Mouse (Mus musculus): Measurements from ENCODE around the gene Wasf2. TPM values are rescaled to one million over a fixed set of nuclear protein-coding genes. Genes with fewer than 3 reads are reported as not detected.

Wasf2 gene
- polyA plus RNA-seq, 1 experiment: 62.0 TPM

DNA sequence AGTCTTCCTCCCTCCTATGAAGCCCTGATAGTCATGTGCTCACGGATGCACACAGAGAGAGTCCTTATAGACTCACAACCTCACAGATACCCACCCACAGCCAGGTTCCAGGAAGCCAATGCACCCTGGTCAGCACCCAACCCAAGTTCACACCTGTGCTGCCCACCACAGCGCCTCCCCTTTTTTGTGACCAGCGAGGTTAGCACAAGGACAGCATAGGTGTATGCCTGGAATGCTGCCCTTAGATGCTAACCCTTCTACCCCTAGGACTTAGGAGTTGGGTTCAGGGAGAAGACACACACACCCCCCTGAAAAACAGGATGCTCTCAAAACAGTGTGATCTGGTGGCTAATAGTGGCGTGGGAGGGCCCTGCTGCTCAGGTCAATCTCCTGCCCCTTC is 40.5 kb upstream of the Wasf2 start:
- Histone ChIP-seq H3K4me2 (ENCODE audit: low read depth) (no peak overlapping the region), H3K27me3 (ENCODE audit: control insufficient read depth, insufficient read depth, insufficient read length) (no peaks in the 10 kb centered on the region), H3ac (ENCODE audit: control insufficient read depth, insufficient read length) (no peak overlapping the region), H3K4me3 (no peak overlapping the region), H3K79me2 (ENCODE audit: control insufficient read depth, insufficient read depth) (no peaks in the 10 kb centered on the region), H3K36me3 (ENCODE audit: control insufficient read depth, insufficient read depth) (no peaks in the 10 kb centered on the region)
- TF ChIP-seq TCF3 (IDR thresholded peaks at IDR 0.05; ENCODE audit: insufficient read length, low read depth): no peak
- no peak for TF ChIP-seq TCF12 (IDR thresholded peaks at IDR 0.05; ENCODE audit: insufficient read depth, poor library complexity, severe bottlenecking)
- no peak for TF ChIP-seq POLR2AphosphoS2 (IDR thresholded peaks at IDR 0.05; ENCODE audit: insufficient read length, low read depth)
- TF ChIP-seq MYOG (IDR thresholded peaks at IDR 0.05; ENCODE audit: control insufficient read depth in 1 of 3, insufficient read depth in 1 of 3, insufficient read length in 2 of 3, low read depth in 2 of 3): no peak
- no peak for TF ChIP-seq USF1 (IDR thresholded peaks at IDR 0.05; ENCODE audit: low read depth)
- no peak for TF ChIP-seq MAX (IDR thresholded peaks at IDR 0.05; ENCODE audit: low read depth)
- no peak for TF ChIP-seq E2F4 (IDR thresholded peaks at IDR 0.05; ENCODE audit: insufficient read depth)
- no peak for TF ChIP-seq CEBPB (IDR thresholded peaks at IDR 0.05; ENCODE audit: insufficient read depth, poor library complexity, severe bottlenecking)
- no peak for TF ChIP-seq REST (IDR thresholded peaks at IDR 0.05; ENCODE audit: insufficient read depth, insufficient read length)
- TF ChIP-seq MYOD1 (IDR thresholded peaks at IDR 0.05; ENCODE audit: control insufficient read depth in 1 of 3, insufficient read length in 2 of 3, low read depth in 2 of 3): no peak
- TF ChIP-seq SRF (IDR thresholded peaks at IDR 0.05; ENCODE audit: control insufficient read depth, insufficient read length, low read depth): no peak
- no peak for TF ChIP-seq POLR2A (IDR thresholded peaks at IDR 0.05; ENCODE audit: insufficient read length, low read depth)

DNA sequence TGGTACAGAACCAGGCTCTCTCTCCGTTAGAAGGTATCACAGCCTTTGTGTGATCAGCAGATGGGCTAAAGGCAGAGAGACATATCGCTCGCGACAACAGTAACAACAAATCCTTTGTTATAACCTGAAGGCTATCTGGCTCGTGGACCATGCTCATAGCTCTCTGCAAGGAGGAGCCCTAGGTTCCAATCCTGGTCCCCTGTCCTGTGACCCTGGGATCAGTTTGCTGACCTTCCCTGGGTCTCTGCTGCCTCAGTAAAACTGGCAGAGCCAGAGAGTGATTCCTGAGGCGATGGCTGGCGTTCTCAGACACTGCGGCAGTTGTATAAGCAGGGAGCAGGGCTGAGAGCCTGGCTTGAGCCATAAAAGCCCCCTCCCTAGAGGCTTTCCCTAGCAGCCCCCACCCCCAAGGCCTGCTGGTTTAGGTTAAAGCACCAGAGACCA is 40.0 kb upstream of the Wasf2 start:
- Histone ChIP-seq H3K36me3 (ENCODE audit: control insufficient read depth, insufficient read depth) (no peaks in the 10 kb centered on the region), H3K27me3 (ENCODE audit: control insufficient read depth, insufficient read depth, insufficient read length) (no peaks in the 10 kb centered on the region), H3K79me2 (ENCODE audit: control insufficient read depth, insufficient read depth) (no peaks in the 10 kb centered on the region), H3K4me3 (no peak overlapping the region), H3K4me2 (ENCODE audit: low read depth) (no peak overlapping the region), H3ac (ENCODE audit: control insufficient read depth, insufficient read length) (no peak overlapping the region)
- TF ChIP-seq E2F4 (IDR thresholded peaks at IDR 0.05; ENCODE audit: insufficient read depth) (no peak), MYOD1 (IDR thresholded peaks at IDR 0.05; ENCODE audit: control insufficient read depth in 1 of 3, insufficient read length in 2 of 3, low read depth in 2 of 3) (no peak), CEBPB (IDR thresholded peaks at IDR 0.05; ENCODE audit: insufficient read depth, poor library complexity, severe bottlenecking) (no peak), USF1 (IDR thresholded peaks at IDR 0.05; ENCODE audit: low read depth) (no peak), POLR2A (IDR thresholded peaks at IDR 0.05; ENCODE audit: insufficient read length, low read depth) (no peak), TCF12 (IDR thresholded peaks at IDR 0.05; ENCODE audit: insufficient read depth, poor library complexity, severe bottlenecking) (no peak), POLR2AphosphoS2 (IDR thresholded peaks at IDR 0.05; ENCODE audit: insufficient read length, low read depth) (no peak), SRF (IDR thresholded peaks at IDR 0.05; ENCODE audit: control insufficient read depth, insufficient read length, low read depth) (no peak)

DNA sequence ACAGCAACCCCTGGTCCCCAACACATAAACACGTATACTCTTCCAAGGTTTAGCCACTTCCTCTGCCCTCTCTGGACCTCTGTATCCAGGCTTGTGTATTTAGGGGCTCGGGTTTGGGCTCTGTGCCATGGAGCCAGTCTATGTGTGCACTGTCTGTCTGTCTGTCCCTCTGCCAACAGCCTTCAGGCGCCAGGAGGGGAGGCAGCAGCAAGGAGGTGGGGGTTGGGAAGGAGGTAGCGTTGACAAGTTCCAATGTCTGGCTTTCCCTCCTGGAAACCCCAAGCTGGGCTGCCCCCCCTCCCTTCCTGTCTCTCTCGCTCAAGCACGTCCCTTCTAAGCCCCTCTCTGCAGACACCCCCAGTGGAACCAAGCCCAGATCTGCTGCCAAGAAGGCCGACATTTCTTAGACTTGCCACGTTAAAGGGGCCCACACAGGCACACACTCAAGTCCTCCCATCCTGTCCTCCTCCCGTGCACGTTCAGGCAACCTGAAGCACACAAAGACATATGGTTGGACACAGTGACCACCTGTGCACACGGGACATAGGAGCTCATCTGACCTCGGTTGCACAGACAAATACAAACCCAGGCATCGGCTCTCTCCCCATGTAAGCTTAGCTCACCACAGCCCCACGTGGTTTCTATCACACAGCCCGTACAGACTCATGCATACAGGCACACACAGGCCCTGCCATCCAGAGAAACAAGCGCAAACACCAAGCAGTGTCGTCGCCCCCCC is 39.4 kb upstream of the Wasf2 start:
- no peak overlapping the region for H3ac ChIP-seq (ENCODE audit: control insufficient read depth, insufficient read length)
- H3K4me2 ChIP-seq (ENCODE audit: low read depth): no peak overlapping the region
- no peaks in the 10 kb centered on the region for H3K27me3 ChIP-seq (ENCODE audit: control insufficient read depth, insufficient read depth, insufficient read length)
- no peaks in the 10 kb centered on the region for H3K79me2 ChIP-seq (ENCODE audit: control insufficient read depth, insufficient read depth)
- no peak overlapping the region for H3K4me3 ChIP-seq
- no peaks in the 10 kb centered on the region for H3K36me3 ChIP-seq (ENCODE audit: control insufficient read depth, insufficient read depth)
- TF ChIP-seq E2F4 (IDR thresholded peaks at IDR 0.05; ENCODE audit: insufficient read depth): no peak
- TF ChIP-seq REST (IDR thresholded peaks at IDR 0.05; ENCODE audit: insufficient read depth, insufficient read length): no peak
- TF ChIP-seq MYOD1 (IDR thresholded peaks at IDR 0.05; ENCODE audit: control insufficient read depth in 1 of 3, insufficient read length in 2 of 3, low read depth in 2 of 3): no peak
- no peak for TF ChIP-seq POLR2A (IDR thresholded peaks at IDR 0.05; ENCODE audit: insufficient read length, low read depth)
- TF ChIP-seq SRF (IDR thresholded peaks at IDR 0.05; ENCODE audit: control insufficient read depth, insufficient read length, low read depth): no peak
- no peak for TF ChIP-seq USF1 (IDR thresholded peaks at IDR 0.05; ENCODE audit: low read depth)
- no peak for TF ChIP-seq TCF12 (IDR thresholded peaks at IDR 0.05; ENCODE audit: insufficient read depth, poor library complexity, severe bottlenecking)
- TF ChIP-seq POLR2AphosphoS2 (IDR thresholded peaks at IDR 0.05; ENCODE audit: insufficient read length, low read depth): no peak
- no peak for TF ChIP-seq MYOG (IDR thresholded peaks at IDR 0.05; ENCODE audit: control insufficient read depth in 1 of 3, insufficient read depth in 1 of 3, insufficient read length in 2 of 3, low read depth in 2 of 3)
- TF ChIP-seq CEBPB (IDR thresholded peaks at IDR 0.05; ENCODE audit: insufficient read depth, poor library complexity, severe bottlenecking): no peak
- TF ChIP-seq TCF3 (IDR thresholded peaks at IDR 0.05; ENCODE audit: insufficient read length, low read depth): no peak
- TF ChIP-seq MAX (IDR thresholded peaks at IDR 0.05; ENCODE audit: low read depth): no peak

DNA sequence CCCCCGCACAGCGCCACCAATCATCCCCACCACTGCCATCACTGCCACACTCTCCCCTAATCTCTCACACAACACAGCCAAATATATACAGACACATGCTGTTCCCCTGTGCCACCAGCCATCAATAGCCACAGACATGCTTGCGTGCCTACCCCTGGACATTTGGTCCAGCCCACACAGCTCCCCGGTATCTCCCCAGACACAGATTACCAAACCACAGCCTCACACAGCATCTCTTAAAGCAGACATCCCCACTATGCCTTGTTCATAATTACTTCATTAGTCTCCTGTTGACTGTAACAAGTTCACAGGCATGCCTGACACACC is 38.9 kb upstream of the Wasf2 start:
- no peak overlapping the region for H3K4me3 ChIP-seq
- H3K27me3 ChIP-seq (ENCODE audit: control insufficient read depth, insufficient read depth, insufficient read length): no peaks in the 10 kb centered on the region
- H3ac ChIP-seq (ENCODE audit: control insufficient read depth, insufficient read length): no peak overlapping the region
- no peak for TF ChIP-seq TCF3 (IDR thresholded peaks at IDR 0.05; ENCODE audit: insufficient read length, low read depth)
- no peak for TF ChIP-seq E2F4 (IDR thresholded peaks at IDR 0.05; ENCODE audit: insufficient read depth)
- TF ChIP-seq MYOG (IDR thresholded peaks at IDR 0.05; ENCODE audit: control insufficient read depth in 1 of 3, insufficient read depth in 1 of 3, insufficient read length in 2 of 3, low read depth in 2 of 3): peak in 1 of 3 experiments; percentile 58
- TF ChIP-seq MYOD1 (IDR thresholded peaks at IDR 0.05; ENCODE audit: control insufficient read depth in 1 of 3, insufficient read length in 2 of 3, low read depth in 2 of 3): peak in 1 of 3 experiments; percentile 55
- no peaks in the 10 kb centered on the region for H3K36me3 ChIP-seq (ENCODE audit: control insufficient read depth, insufficient read depth)
- no peak overlapping the region for H3K4me2 ChIP-seq (ENCODE audit: low read depth)
- H3K79me2 ChIP-seq (ENCODE audit: control insufficient read depth, insufficient read depth): no peaks in the 10 kb centered on the region

DNA sequence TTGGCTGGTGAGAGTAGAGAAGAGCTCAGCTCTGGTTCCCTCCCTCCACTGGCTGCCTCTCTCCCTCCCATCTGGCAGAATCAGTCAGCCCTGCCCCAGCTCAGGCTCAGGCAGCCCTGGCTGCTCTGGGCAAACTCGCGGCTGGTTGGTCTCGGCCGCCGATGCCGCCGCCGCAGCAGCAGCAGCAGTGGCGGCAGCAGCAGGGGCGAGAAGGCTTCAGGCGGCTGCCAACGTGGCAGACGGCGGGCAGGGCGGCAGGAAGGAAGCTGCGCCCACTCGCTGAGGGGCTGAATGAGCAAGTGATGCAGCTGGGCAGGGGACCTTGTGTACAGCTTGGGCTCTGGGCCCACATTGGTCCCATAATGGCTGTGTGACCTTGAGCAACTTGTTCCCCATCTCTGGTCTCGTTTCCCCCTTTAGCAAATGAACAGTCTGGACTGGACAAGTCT is 37.8 kb upstream of the Wasf2 start:
- no peak overlapping the region for H3K4me3 ChIP-seq
- peak; percentile 49 for TF ChIP-seq POLR2A (IDR thresholded peaks at IDR 0.05; ENCODE audit: insufficient read length, low read depth)
- TF ChIP-seq POLR2AphosphoS2 (IDR thresholded peaks at IDR 0.05; ENCODE audit: insufficient read length, low read depth): no peak
- TF ChIP-seq TCF3 (IDR thresholded peaks at IDR 0.05; ENCODE audit: insufficient read length, low read depth): no peak
- TF ChIP-seq MAX (IDR thresholded peaks at IDR 0.05; ENCODE audit: low read depth): no peak
- TF ChIP-seq REST (IDR thresholded peaks at IDR 0.05; ENCODE audit: insufficient read depth, insufficient read length): no peak
- TF ChIP-seq MYOG (IDR thresholded peaks at IDR 0.05; ENCODE audit: control insufficient read depth in 1 of 3, insufficient read depth in 1 of 3, insufficient read length in 2 of 3, low read depth in 2 of 3): peak in 2 of 3 experiments; percentile 7 to 43
- TF ChIP-seq E2F4 (IDR thresholded peaks at IDR 0.05; ENCODE audit: insufficient read depth): no peak
- no peak for TF ChIP-seq CEBPB (IDR thresholded peaks at IDR 0.05; ENCODE audit: insufficient read depth, poor library complexity, severe bottlenecking)
- TF ChIP-seq MYOD1 (IDR thresholded peaks at IDR 0.05; ENCODE audit: control insufficient read depth in 1 of 3, insufficient read length in 2 of 3, low read depth in 2 of 3): peak in 2 of 3 experiments; percentile 42 to 64
- TF ChIP-seq SRF (IDR thresholded peaks at IDR 0.05; ENCODE audit: control insufficient read depth, insufficient read length, low read depth): no peak
- no peak for TF ChIP-seq TCF12 (IDR thresholded peaks at IDR 0.05; ENCODE audit: insufficient read depth, poor library complexity, severe bottlenecking)
- TF ChIP-seq USF1 (IDR thresholded peaks at IDR 0.05; ENCODE audit: low read depth): no peak
- no peak overlapping the region for H3ac ChIP-seq (ENCODE audit: control insufficient read depth, insufficient read length)
- H3K27me3 ChIP-seq (ENCODE audit: control insufficient read depth, insufficient read depth, insufficient read length): no peaks in the 10 kb centered on the region
- H3K4me2 ChIP-seq (ENCODE audit: low read depth): peak overlapping the region; percentile 44
- H3K79me2 ChIP-seq (ENCODE audit: control insufficient read depth, insufficient read depth): no peaks in the 10 kb centered on the region
- no peaks in the 10 kb centered on the region for H3K36me3 ChIP-seq (ENCODE audit: control insufficient read depth, insufficient read depth)

Data from myocyte (in vitro differentiated cells).